ENCODE assay signal across 16 mouse cellular contexts in the genomic region with DNA sequence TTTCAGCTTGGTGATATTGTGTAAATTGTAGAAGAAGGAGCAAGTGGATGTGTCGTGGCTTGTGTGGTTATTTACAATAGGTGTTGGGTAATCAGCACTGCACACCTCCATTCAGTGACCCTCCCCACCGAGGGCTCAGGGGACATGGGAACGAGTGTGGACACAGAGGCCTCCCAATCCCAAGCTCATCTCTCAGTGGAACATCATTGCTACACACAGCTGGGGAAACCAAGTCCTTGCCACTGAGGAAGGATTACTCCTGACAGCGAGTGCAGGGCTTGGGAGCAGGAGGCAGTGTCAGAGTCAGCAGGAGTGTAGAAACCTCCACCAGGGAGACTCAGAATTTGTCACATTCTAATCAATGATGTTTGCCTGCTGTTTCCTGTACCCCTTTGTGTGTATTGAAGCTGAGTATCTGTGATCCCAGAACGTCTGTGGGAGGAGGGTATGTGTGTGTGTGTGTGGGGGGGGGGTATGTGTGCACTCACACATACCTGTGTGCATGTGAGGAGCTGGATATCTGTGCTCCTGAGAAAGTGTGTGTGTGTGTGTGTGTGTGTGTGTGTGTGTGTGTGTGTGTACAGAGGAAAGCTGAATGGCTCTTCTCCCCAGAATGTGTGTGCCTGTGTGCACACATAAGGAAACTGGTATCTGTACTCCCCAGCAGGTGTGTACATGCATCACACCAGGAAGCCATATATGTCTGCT.
DNase-seq lines count a peak whose midpoint lies in the region; ATAC-seq lines count a peak whose summit lies in the region.
"Had no signal": no experiment of that assay in that cellular context is flagged by ENCODE, and none has a peak within 500 bp of the region (broad histone marks: within the 10 kb centered on the region; RNA-seq: fewer than 3 reads in every experiment).

No protein-coding gene starts in this region.

- peaks cover 14% of the 10 kb centered on the region for H3K4me1 ChIP-seq in neural tube, embryonic 13.5 days (replicated peaks)
- H3K4me1 ChIP-seq in hindbrain, embryonic 14.5 days (replicated peaks; ENCODE audit: control insufficient read depth, insufficient read depth, low read length): 0 out of 2 replicates have a peak, but pooled peaks cover 6% of the 10 kb centered on the region
- H3K4me1 ChIP-seq in midbrain, embryonic 13.5 days (replicated peaks): peaks cover 38% of the 10 kb centered on the region
- H3K4me1 ChIP-seq: intestine, embryonic 15.5 days; megakaryocyte, embryonic 14.5 days had no signal

- no peak for DNase-seq in neural tube, embryonic 10.5 days (ENCODE audit: extremely low spot score, low spot score)
- DNase-seq in hindbrain, embryonic 14.5 days (ENCODE audit: low spot score): no peak
- no peak for DNase-seq in spleen, adult 18-20 months
- DNase-seq in right cerebral cortex, postnatal 4 days: no peak
- no peak for DNase-seq in frontal cortex, postnatal 25 days (ENCODE audit: low spot score in 2 of 2)
- DNase-seq: cerebellum, adult 11-12 months; heart, postnatal 36 days; left cerebral cortex, postnatal 4 days; liver; thymus, postnatal 36 days had no signal

- H3K4me3 ChIP-seq in neural tube, embryonic 13.5 days: no peak overlapping the region
- H3K4me3 ChIP-seq in hindbrain, embryonic 14.5 days (replicated peaks; ENCODE audit: low read length): no peak overlapping the region
- H3K4me3 ChIP-seq in midbrain, embryonic 13.5 days (replicated peaks): no peak overlapping the region
- H3K4me3 ChIP-seq: embryonic facial prominence, embryonic 15.5 days; intestine, embryonic 15.5 days; megakaryocyte, embryonic 14.5 days had no signal

- H3K9ac ChIP-seq in neural tube, embryonic 13.5 days: no peak overlapping the region
- no peak overlapping the region for H3K9ac ChIP-seq in hindbrain, embryonic 14.5 days
- peak overlapping the region; percentile 39; the same call in 1 of the 2 replicates for H3K9ac ChIP-seq in midbrain, embryonic 13.5 days (replicated peaks)
- H3K9ac ChIP-seq: embryonic facial prominence, embryonic 15.5 days; intestine, embryonic 15.5 days had no signal

- 55% methylated on average over 5 of the region's 5 CpGs for WGBS in neural tube, embryonic 13.5 days
- 34% methylated on average over 5 of the region's 5 CpGs for whole genome bisulfite sequencing in hindbrain, embryonic 14.5 days
- WGBS in midbrain, embryonic 13.5 days: 11% methylated on average over 5 of the region's 5 CpGs

- no peaks in the 10 kb centered on the region for H3K36me3 ChIP-seq in neural tube, embryonic 13.5 days
- no peaks in the 10 kb centered on the region for H3K36me3 ChIP-seq in hindbrain, embryonic 14.5 days (replicated peaks; ENCODE audit: control insufficient read depth, insufficient read depth)
- H3K36me3 ChIP-seq in midbrain, embryonic 13.5 days: no peaks in the 10 kb centered on the region
- H3K36me3 ChIP-seq: embryonic facial prominence, embryonic 15.5 days; intestine, embryonic 15.5 days had no signal

- no peaks in the 10 kb centered on the region for H3K27me3 ChIP-seq in neural tube, embryonic 13.5 days
- H3K27me3 ChIP-seq in hindbrain, embryonic 14.5 days (ENCODE audit: control insufficient read depth, insufficient read depth, low read length): no peaks in the 10 kb centered on the region
- no peaks in the 10 kb centered on the region for H3K27me3 ChIP-seq in midbrain, embryonic 13.5 days
- H3K27me3 ChIP-seq: CH12.LX; embryonic facial prominence, embryonic 15.5 days; intestine, embryonic 15.5 days; megakaryocyte, embryonic 14.5 days had no signal

- no peak for ATAC-seq in neural tube, embryonic 13.5 days (ENCODE audit: low read depth)
- ATAC-seq in hindbrain, embryonic 14.5 days (ENCODE audit: low FRiP score): no peak
- peak; percentile 51 for ATAC-seq in midbrain, embryonic 13.5 days
- ATAC-seq: intestine, embryonic 15.5 days had no signal

- H3K27ac ChIP-seq in neural tube, embryonic 13.5 days (replicated peaks): 0 out of 2 replicates have a peak overlapping the region, but pooled peaks have one; percentile 1
- peak overlapping the region; percentile 41; the same call in 1 of the 2 replicates for H3K27ac ChIP-seq in hindbrain, embryonic 14.5 days
- peak overlapping the region; percentile 87 for H3K27ac ChIP-seq in midbrain, embryonic 13.5 days
- H3K27ac ChIP-seq: embryonic facial prominence, embryonic 15.5 days; intestine, embryonic 15.5 days had no signal

- H3K4me2 ChIP-seq in neural tube, embryonic 13.5 days: no peak overlapping the region
- H3K4me2 ChIP-seq in hindbrain, embryonic 14.5 days (replicated peaks): no peak overlapping the region
- peak overlapping the region; percentile 7; the same call in 1 of the 2 replicates for H3K4me2 ChIP-seq in midbrain, embryonic 13.5 days (replicated peaks)
- H3K4me2 ChIP-seq: embryonic facial prominence, embryonic 15.5 days; intestine, embryonic 15.5 days had no signal

- H3K9me3 ChIP-seq in neural tube, embryonic 13.5 days: no peaks in the 10 kb centered on the region
- no peaks in the 10 kb centered on the region for H3K9me3 ChIP-seq in hindbrain, embryonic 14.5 days (ENCODE audit: control insufficient read depth, low read length)
- no peaks in the 10 kb centered on the region for H3K9me3 ChIP-seq in midbrain, embryonic 13.5 days
- H3K9me3 ChIP-seq: embryonic facial prominence, embryonic 15.5 days; intestine, embryonic 15.5 days; megakaryocyte, embryonic 14.5 days had no signal

Comparison
In these comparisons a context has a peak if more than half of its experiments do, and no peak if none do; other contexts are left out.
1. H3K27ac ChIP-seq: peak in every context shown above with its lines; median percentile 87 in midbrain, embryonic 13.5 days; 41 in hindbrain, embryonic 14.5 days; 1 in neural tube, embryonic 13.5 days.